Mouse (Mus musculus) MEL (cell line): Measurements from ENCODE around the gene Gprin2. TPM values are rescaled to one million over a fixed set of nuclear protein-coding genes. Genes with fewer than 3 reads are reported as not detected.

ENCODE experiments used
- DNase-seq: peaks from one replicate; pipeline ENCODE4 v3.0.0; 2011; ENCODE audit warnings: low read depth, low spot score
- H3K27ac ChIP-seq: 2 replicates; pipeline ENCODE4 v1.5.1; 2012; ENCODE audit warnings: low read depth, mild to moderate bottlenecking, control low read depth, low read length, moderate library complexity; ENCODE audit not compliant: control insufficient read depth
- H3K27me3 ChIP-seq, 2 experiments: fragments of 150-350 bp in 1 of 2; sonication (generic) in 1 of 2; 2 replicates each; pipeline ENCODE4 v1.6.1; 2012; ENCODE audit warnings: low read length in 2 of 2, mild to moderate bottlenecking in 2 of 2, improper control_type of control experiment in 1 of 2, moderate library complexity in 1 of 2; ENCODE audit not compliant: insufficient read depth in 2 of 2, control insufficient read depth in 1 of 2
- H3K36me3 ChIP-seq, 2 experiments: 2 replicates each; pipeline ENCODE4 v1.6.1; 2012 to 2014; ENCODE audit warnings: low read length in 2 of 2, improper control_type of control experiment in 1 of 2, inconsistent platforms in 1 of 2, mild to moderate bottlenecking in 1 of 2; ENCODE audit not compliant: insufficient read depth in 2 of 2, control insufficient read depth in 1 of 2
- H3K4me1 ChIP-seq, 2 experiments: fragments of 150-350 bp in 1 of 2; sonication (generic) in 1 of 2; 2 replicates each; pipeline ENCODE4 v1.6.1; 2012; ENCODE audit warnings: low read length in 2 of 2, improper control_type of control experiment in 1 of 2, mild to moderate bottlenecking in 1 of 2; ENCODE audit not compliant: insufficient read depth in 2 of 2, control insufficient read depth in 1 of 2
- H3K4me3 ChIP-seq, 2 experiments: fragments of 150-350 bp in 1 of 2; sonication (generic) in 1 of 2; 2 replicates each; pipeline ENCODE4 v1.5.1; 2012; ENCODE audit warnings: low read depth in 2 of 2, low read length in 2 of 2, mild to moderate bottlenecking in 2 of 2, moderate library complexity in 2 of 2, control low read depth in 1 of 2, improper control_type of control experiment in 1 of 2; ENCODE audit not compliant: control insufficient read depth in 1 of 2, insufficient read depth in 1 of 2
- H3K79me2 ChIP-seq: 2 replicates; pipeline ENCODE4 v1.6.1; 2012; ENCODE audit warnings: mild to moderate bottlenecking, low read length, moderate library complexity; ENCODE audit not compliant: control insufficient read depth, poor library complexity, insufficient read depth
- H3K9ac ChIP-seq: 2 replicates; pipeline ENCODE4 v1.6.1; 2012; ENCODE audit warnings: low read depth, mild to moderate bottlenecking, control low read depth, low read length, moderate library complexity; ENCODE audit not compliant: control insufficient read depth, poor library complexity, severe bottlenecking
- H3K9me3 ChIP-seq: fragments of 150-350 bp; sonication (generic); replicated peaks from 2 replicates; pipeline ENCODE4 v1.6.1; 2012; ENCODE audit warnings: mild to moderate bottlenecking, low read length, improper control_type of control experiment, moderate library complexity; ENCODE audit not compliant: insufficient read depth
- CHD1 ChIP-seq: IDR thresholded peaks from 2 replicates; pipeline ENCODE4 v1.6.1; 2012; ENCODE audit warnings: low read depth, mild to moderate bottlenecking, inconsistent platforms, low read length, improper control_type of control experiment
- CHD2 ChIP-seq: IDR thresholded peaks from 2 replicates; pipeline ENCODE4 v1.6.1; 2011; ENCODE audit warnings: low read length, improper control_type of control experiment
- E2F4 ChIP-seq: IDR thresholded peaks from 2 replicates; pipeline ENCODE4 v1.6.1; 2011; ENCODE audit warnings: low read depth, low read length, improper control_type of control experiment, borderline replicate concordance
- ELF1 ChIP-seq: IDR thresholded peaks from 2 replicates; pipeline ENCODE4 v1.6.1; 2014; ENCODE audit warnings: low read depth, mild to moderate bottlenecking, inconsistent platforms, low read length, improper control_type of control experiment, moderate library complexity
- EP300 ChIP-seq, 2 experiments: IDR thresholded peaks; 2 replicates each; pipeline ENCODE4 v1.6.1; 2011; ENCODE audit warnings: improper control_type of control experiment in 2 of 2, low read length in 2 of 2, low read depth in 1 of 2, mild to moderate bottlenecking in 1 of 2
- ETS1 ChIP-seq: IDR thresholded peaks from 2 replicates; pipeline ENCODE4 v1.6.1; 2012; ENCODE audit warnings: low read depth, mild to moderate bottlenecking, inconsistent platforms, low read length, improper control_type of control experiment, moderate library complexity
- HCFC1 ChIP-seq: IDR thresholded peaks from 2 replicates; pipeline ENCODE4 v1.6.1; 2012; ENCODE audit warnings: low read depth, mild to moderate bottlenecking, inconsistent platforms, low read length, improper control_type of control experiment, moderate library complexity
- JUND ChIP-seq: IDR thresholded peaks from 2 replicates; pipeline ENCODE4 v1.6.1; 2011; ENCODE audit warnings: low read depth, mild to moderate bottlenecking, improper control_type of control experiment, low read length
- KAT2A ChIP-seq: conservative IDR thresholded peaks from 2 replicates; pipeline ENCODE4 v1.6.1; 2012; ENCODE audit warnings: low read depth, low read length, improper control_type of control experiment, inconsistent platforms
- MAFK ChIP-seq: IDR thresholded peaks from 2 replicates; pipeline ENCODE4 v1.6.1; 2011; ENCODE audit warnings: low read depth, mild to moderate bottlenecking, low read length, improper control_type of control experiment, borderline replicate concordance
- MAX ChIP-seq: IDR thresholded peaks from 2 replicates; pipeline ENCODE4 v1.6.1; 2011; ENCODE audit warnings: low read length, improper control_type of control experiment
- MYB ChIP-seq: IDR thresholded peaks from 2 replicates; pipeline ENCODE4 v1.6.1; 2011; ENCODE audit warnings: mild to moderate bottlenecking, low read depth, low read length, improper control_type of control experiment
- NELFE ChIP-seq: IDR thresholded peaks from 2 replicates; pipeline ENCODE4 v1.6.1; 2011; ENCODE audit warnings: low read depth, low read length, improper control_type of control experiment
- POLR2A ChIP-seq, 2 experiments: IDR thresholded peaks; 2 replicates each; pipeline ENCODE4 v1.6.1; 2011 to 2012; ENCODE audit warnings: low read length in 2 of 2, mild to moderate bottlenecking in 2 of 2, control low read depth in 1 of 2, improper control_type of control experiment in 1 of 2, low read depth in 1 of 2, moderate library complexity in 1 of 2; ENCODE audit not compliant: control insufficient read depth in 1 of 2, insufficient read depth in 1 of 2, poor library complexity in 1 of 2
- POLR2AphosphoS5 ChIP-seq: IDR thresholded peaks from 2 replicates; pipeline ENCODE4 v1.6.1; 2012; ENCODE audit warnings: low read depth, borderline replicate concordance, mild to moderate bottlenecking, inconsistent platforms, low read length, moderate library complexity, mixed read lengths
- SIN3A ChIP-seq: IDR thresholded peaks from 2 replicates; pipeline ENCODE4 v1.6.1; 2012; ENCODE audit warnings: low read length, improper control_type of control experiment, inconsistent platforms
- TBP ChIP-seq: IDR thresholded peaks from 2 replicates; pipeline ENCODE4 v1.8.0; 2011; ENCODE audit warnings: low read depth, low read length, improper control_type of control experiment
- TCF12 ChIP-seq: IDR thresholded peaks from 2 replicates; pipeline ENCODE4 v1.6.1; 2014; ENCODE audit warnings: low read depth, mild to moderate bottlenecking, inconsistent platforms, low read length, improper control_type of control experiment, moderate library complexity
- USF1 ChIP-seq: IDR thresholded peaks from 2 replicates; pipeline ENCODE4 v1.6.1; 2014; ENCODE audit warnings: low read depth, mild to moderate bottlenecking, inconsistent platforms, low read length, improper control_type of control experiment, moderate library complexity
- USF2 ChIP-seq, 2 experiments: IDR thresholded peaks; 2 replicates each; pipeline ENCODE4 v1.6.1; 2011 to 2012; ENCODE audit warnings: improper control_type of control experiment in 2 of 2, low read length in 2 of 2, borderline replicate concordance in 1 of 2, inconsistent platforms in 1 of 2, low read depth in 1 of 2, mild to moderate bottlenecking in 1 of 2; ENCODE audit not compliant: insufficient read depth in 1 of 2
- ZC3H11A ChIP-seq: IDR thresholded peaks from 2 replicates; pipeline ENCODE4 v1.6.1; 2012; ENCODE audit warnings: low read depth, mild to moderate bottlenecking, inconsistent platforms, low read length, improper control_type of control experiment
- ZNF384 ChIP-seq: IDR thresholded peaks from 2 replicates; pipeline ENCODE4 v1.6.1; 2012; ENCODE audit warnings: low read depth, mild to moderate bottlenecking, inconsistent platforms, low read length, improper control_type of control experiment
- polyA plus RNA-seq, 2 experiments: library from polyadenylated mRNA; stranded (reverse) in 1 of 2; unstranded in 1 of 2; fragments of >175 nt in 1 of 2; fragments of >200 nt in 1 of 2; gene quantifications; 2 replicates each; pipeline versions ENCODE4 v1.2.1 to v1.2.4; 2012; ENCODE audit warnings: low replicate concordance in 2 of 2, low read depth in 1 of 2; ENCODE audit not compliant: insufficient read length in 2 of 2, insufficient read depth in 1 of 2, missing spikeins in 1 of 2
- total RNA-seq: library from RNA; depleted of rRNA; stranded (reverse); fragments of 300-350 nt; gene quantifications from 2 replicates; pipeline ENCODE4 v1.2.3, GENCODE M21; 2012

Gene Gprin2
- total and polyA plus RNA-seq, 3 experiments, result under 0.01 to 0.01 TPM; not detected in 1

- Histone ChIP-seq H3K9me3 (no peaks in the 10 kb centered on the region), H3K9ac (no peak overlapping the region), H3K4me1 (no peaks in the 10 kb centered on the region), H3K27ac (no peak overlapping the region), H3K4me3 (no peak overlapping the region), H3K36me3 (no peaks in the 10 kb centered on the region), H3K79me2 (no peaks in the 10 kb centered on the region), H3K27me3 (no peaks in the 10 kb centered on the region; a peak in 1 of 4 replicates)
- no peak for DNase-seq
- TF ChIP-seq HCFC1 (no peak), NELFE (no peak), MYB (no peak), POLR2AphosphoS5 (no peak), CHD2 (no peak), TBP (no peak), ETS1 (no peak), KAT2A (no peak), SIN3A (no peak), MAX (no peak), JUND (no peak), TCF12 (no peak), CHD1 (no peak), EP300 (IDR thresholded peaks at IDR 0.05; ENCODE audit: low read depth in 1 of 2, low read length in 2 of 2) (no peak), ZC3H11A (no peak), ELF1 (no peak), ZNF384 (no peak), MAFK (no peak), E2F4 (no peak)
These were observed 58.5 kb downstream of the Gprin2 start for GRCm38 (mm10) chr14:34142915-34143314.

- no peaks in the 10 kb centered on the region for H3K9me3 ChIP-seq
- H3K4me3 ChIP-seq, result no peak overlapping the region
- no peaks in the 10 kb centered on the region; a peak in 1 of 4 replicates for H3K27me3 ChIP-seq
- no peak overlapping the region for H3K27ac ChIP-seq
- H3K4me1 ChIP-seq, result no peaks in the 10 kb centered on the region
- H3K9ac ChIP-seq, result no peak overlapping the region
- DNase-seq, result no peak
- H3K79me2 ChIP-seq, result no peaks in the 10 kb centered on the region
- no peaks in the 10 kb centered on the region for H3K36me3 ChIP-seq
- no peak for TF ChIP-seq POLR2A (IDR thresholded peaks at IDR 0.05; ENCODE audit: control insufficient read depth in 1 of 2, insufficient read depth in 1 of 2, low read depth in 1 of 2, low read length in 2 of 2, poor library complexity in 1 of 2)
- TF ChIP-seq JUND, result no peak
- TF ChIP-seq USF2 (IDR thresholded peaks at IDR 0.05; ENCODE audit: borderline replicate concordance in 1 of 2, insufficient read depth in 1 of 2, low read depth in 1 of 2, low read length in 2 of 2), result no peak
- TF ChIP-seq USF1, result no peak
- TF ChIP-seq TBP, result no peak
- no peak for TF ChIP-seq MAFK
- TF ChIP-seq, all 39 proteins: peak for 0
These were observed 59.1 kb downstream of the Gprin2 start for GRCm38 (mm10) chr14:34142316-34142715.
